Mouse (Mus musculus) megakaryocyte-erythroid progenitor cell, adult 5-6 weeks (primary cell): ENCODE data around the gene Sept5. TPM values are rescaled to one million over a fixed set of nuclear protein-coding genes. Genes with fewer than 3 reads are reported as not detected.
A peak's percentile ranks its signal among the peaks of the same experiment; 100 is the strongest.

Source experiments
- ATAC-seq: replicated peaks from 2 replicates; pipeline ENCODE4 v1.8.0; 2016; ENCODE audit warnings: mild to moderate bottlenecking, inconsistent platforms; ENCODE audit not compliant: severe bottlenecking, poor library complexity, low FRiP score, low TSS enrichment
- total RNA-seq, 2 experiments: library from RNA; stranded (forward) in 1 of 2; stranded (reverse) in 1 of 2; fragments of 200-1000, 215-1000 nt in 1 of 2; fragments of >200 nt in 1 of 2; fragmentation: Nextera tagmentation in 1 of 2; gene quantifications; 2 replicates each; pipeline ENCODE4 v1.2.3; 2014 to 2017

Gene Sept5
- total RNA-seq (2014; fragmentation: Nextera tagmentation) (0.64 TPM in 1 of 2 replicates, not detected in the other), total RNA-seq (2017) (0.09 TPM in 1 of 2 replicates, not detected in the other)

DNA sequence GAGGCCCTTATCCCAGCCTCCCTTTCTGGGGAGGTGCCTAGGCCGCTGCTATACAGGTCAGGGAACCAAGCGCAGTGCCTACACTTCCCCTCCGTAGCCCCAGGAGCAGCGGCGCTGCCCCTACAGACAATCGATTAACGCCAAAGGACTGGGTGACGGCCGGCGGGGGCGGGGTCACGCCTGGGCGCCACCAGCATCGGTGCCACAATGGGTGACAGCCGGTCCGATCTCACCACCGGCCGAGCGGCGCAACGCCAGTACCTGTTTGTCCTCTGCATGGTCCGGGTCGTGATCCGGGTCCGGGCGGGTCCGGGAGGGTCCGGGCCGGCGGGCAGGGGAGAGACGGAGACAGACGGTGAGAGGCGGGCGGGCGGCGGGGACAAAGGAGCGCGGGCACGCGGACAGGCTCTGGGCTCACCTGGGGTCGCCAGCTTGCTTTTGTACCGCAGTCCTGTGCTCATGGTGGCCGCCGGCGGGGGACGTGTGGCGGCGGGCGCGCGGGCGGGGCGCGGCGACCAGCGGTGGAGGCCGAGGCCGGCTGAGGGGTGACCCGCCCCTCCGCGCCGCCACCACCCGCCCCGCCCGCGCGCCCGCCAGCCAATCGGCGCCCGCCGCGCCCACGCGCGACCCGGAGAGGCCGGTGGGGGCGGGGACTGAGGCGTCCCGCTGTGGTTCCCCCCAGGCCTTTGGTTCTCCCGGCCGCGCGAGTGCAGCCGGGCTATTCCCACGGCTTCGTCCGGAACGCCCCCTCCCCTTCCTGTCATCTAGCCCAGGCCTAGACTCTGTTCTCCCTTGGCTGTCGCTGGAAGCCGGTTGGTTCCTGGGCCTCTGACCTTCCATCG is at the start of gene Sept5:
Sept5 (minus strand) TSS at position 565 of the 842 bp plus-strand sequence.
- 0 out of 2 replicates have a peak, but pooled peaks have one; percentile 7 for ATAC-seq

DNA sequence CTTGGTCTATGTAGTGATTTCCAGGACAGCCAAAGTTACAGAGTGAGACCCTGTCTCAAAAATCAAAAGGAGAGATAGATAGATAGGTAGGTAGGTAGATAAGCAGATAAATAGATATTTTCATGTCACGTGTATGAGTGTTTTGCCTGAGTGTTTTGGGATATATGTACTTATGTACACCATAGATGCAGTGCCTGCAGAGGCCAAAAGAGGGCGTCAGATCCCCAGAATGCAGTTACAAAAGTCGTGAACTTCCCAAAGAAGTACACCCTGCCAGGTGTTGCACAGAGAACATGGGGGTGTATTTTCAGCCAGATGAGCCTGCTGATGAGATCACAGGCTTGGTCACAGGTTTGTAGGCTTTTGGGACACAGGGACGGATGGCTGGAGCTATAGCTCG is 49.4 kb upstream of the Sept5 start:
- 0 out of 2 replicates have a peak, but pooled peaks have one; percentile 58 for ATAC-seq

DNA sequence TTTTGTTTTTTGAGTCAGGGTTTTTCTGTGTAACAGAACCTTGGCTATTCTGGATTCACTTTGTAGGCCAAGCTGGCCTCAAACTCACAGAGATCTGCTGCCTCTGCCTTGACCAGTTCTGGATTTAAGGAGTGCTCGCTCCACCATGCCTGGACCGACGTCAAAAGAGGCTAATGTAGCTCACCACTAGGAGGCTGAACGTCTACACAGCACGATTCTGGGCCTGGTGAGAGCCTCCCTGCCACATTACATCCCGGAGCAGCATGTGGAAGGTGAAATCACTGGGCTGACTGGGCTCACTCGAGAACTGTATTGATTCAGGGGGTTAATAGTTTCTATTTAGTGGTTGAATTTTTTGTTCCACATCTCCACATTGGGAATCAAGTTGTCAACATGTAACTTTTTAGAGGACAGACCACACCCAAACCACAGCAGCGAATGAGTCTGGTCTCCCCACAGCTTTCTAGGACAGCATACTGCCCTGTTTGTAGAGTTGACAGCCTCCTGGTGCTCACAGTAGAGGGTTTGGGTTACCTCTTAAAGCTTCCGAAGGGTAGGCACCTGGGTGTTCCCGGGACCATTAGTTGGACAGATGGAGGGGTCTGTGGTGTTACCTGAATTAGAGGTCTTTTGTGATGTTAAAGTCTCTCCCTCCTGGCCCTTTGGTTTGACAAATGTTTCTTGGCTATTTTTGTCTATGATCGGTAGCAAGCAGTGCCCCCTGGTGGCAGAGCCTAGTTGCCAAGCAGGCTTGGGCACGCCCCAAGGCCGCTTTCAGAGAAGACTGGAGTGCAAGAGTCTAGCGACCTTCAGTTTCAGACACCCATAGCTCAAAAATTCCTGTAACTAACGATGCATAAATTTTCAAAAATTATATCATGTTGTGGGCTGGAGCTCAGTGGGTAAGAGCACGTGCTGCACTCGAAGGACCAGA is 48.3 kb upstream of the Sept5 start:
- ATAC-seq: peak; percentile 82

DNA sequence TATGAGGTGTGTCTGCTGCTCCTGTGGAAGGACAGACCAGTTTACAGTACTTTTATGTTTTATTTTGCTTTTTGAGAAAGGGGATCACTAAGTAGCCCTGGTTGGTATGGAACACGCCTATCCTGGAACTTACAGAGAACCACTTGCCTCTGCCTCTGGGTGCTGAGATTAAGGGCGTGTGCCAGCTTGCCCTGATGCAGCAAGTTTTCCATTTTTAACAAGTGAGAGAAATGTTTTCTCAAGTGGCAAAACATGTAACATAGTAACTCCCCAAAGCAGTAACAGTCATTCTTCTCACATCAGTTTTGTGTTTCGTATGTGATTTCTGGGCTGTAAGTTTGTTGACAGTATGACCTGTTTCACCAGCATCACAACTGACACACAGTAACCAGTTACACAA is 43.3 kb upstream of the Sept5 start:
- no peak for ATAC-seq

DNA sequence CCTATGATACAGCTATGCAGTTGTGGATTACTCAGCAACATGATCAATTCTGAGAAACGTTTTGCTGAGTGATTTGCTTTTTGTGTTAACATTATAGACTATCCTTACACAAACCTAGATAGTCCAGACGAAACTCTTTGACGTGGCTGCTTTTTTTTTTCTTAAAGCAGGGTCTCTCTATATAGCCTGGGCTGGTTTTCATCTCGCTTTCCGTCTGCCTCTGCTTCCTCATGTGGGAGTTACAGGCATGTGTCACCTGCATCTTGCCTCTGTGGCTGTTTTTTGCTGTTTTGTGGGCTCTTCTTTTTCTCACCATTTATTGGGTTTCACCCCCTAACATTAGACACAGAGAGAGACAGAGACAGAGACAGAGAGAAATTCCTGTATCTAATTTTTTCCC is 42.3 kb upstream of the Sept5 start:
- ATAC-seq: no peak

DNA sequence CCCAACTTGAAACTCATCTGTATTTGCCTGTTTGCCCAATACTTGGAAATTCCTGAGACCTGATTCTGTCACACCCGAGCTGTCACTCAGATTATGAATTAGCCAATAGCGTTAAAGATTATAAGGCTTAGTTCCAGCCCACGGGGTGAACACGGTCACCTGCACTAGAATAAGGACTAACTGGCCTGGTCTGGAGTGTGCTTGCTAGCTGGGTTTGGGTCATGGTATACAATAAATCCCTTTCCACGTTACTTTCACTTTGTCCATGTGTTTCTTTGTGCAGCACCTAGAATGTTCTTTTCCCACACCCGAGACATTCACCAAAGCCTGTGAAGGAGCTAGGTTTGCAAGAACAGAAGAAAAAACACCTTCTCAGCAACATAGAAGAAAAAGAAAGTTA is 40.2 kb upstream of the Sept5 start:
- no peak for ATAC-seq

DNA sequence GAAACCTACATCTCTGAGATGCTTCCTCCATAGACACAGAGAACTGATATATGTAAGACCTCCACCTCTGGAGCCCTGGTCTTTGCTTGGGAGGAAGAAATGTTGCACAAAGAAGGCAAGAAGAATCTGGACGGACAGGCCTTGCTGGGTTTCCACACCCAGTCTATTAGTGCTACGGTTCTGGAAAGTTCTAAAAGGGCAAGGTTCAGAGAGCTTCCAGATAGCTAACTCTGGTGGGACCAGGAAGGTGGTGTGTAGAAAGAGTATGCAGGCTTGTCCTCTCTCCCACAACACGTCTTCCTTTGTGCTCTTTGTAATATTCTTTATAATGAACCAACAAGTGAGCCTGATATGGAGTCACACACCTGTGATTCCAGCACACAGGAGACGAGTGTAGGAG is 28.8 kb upstream of the Sept5 start:
- no peak for ATAC-seq

DNA sequence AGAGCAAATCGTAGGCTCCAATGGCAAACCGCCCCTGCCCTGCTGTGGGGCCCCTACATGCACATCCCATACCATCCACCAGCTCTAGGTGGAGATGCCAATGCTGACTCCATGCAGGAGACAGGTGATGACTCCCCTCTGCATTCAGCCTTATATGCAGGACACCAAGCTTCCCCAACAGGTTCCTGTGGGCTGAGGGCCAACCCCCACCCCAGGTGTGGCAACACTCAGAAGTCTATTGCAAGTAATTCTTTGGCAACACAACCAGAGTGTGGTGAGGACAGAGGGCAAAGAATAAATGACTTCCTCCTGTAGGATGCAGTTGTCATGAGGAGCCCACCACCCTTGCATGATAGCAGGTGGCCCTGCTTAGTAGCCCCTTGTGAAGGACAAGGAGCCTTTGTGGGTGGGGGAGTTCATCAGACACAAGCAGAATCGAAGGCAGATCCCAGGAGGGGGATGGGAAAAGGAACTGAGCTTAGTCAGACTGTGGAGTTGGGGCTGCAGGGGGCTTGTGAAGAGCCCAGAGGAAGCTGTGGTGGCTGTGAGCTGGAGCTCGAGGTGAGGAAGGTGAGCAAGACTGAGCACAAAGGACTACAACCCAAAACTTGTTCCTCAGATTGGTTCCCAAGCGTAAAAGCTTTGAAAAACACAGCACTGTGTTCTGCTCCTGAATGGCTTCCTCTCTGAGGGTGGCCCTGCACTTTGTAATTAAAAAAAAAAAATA is 25.8 kb upstream of the Sept5 start:
- no peak for ATAC-seq

DNA sequence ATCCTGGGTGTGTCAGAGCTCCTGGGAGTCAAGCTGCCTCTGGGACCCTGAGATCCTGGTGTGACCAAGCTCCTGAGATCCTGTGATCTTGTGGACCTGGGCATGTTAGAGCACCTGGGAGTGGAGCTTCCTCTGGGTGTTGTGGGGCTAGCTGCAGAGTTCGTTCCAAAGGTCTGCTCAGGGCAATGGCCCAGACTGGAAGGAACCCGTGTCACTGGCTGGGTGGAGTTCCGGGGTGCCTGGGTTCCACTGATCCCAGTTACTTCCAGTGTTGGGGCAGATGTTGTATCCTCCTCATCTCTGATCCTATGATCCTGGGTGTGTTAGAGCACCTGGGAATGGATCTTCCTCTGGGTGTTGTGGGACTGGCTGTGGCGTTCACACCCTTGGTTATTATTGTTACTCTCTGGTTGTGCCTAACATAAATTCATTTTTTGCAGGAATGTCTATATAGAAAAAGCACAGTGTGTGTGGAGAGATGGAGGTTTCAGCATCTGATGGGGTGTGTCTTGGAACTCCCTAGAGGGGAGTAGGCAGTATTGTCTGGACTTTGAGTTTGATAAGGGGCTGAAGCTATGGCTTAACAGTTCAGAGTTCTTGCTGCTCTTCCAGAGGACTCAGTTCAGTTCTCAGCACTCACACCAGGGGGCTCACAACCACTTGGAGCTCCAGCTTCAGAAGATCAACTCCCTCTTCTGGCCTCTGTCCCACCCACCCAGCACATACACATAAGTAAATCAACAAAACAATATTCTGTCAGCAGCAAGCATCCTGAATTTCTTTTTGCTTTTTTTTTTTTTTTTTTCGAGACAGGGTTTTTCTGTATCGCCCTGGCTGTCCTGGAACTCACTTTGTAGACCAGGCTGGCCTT is 23.8 kb upstream of the Sept5 start:
- ATAC-seq: no peak

DNA sequence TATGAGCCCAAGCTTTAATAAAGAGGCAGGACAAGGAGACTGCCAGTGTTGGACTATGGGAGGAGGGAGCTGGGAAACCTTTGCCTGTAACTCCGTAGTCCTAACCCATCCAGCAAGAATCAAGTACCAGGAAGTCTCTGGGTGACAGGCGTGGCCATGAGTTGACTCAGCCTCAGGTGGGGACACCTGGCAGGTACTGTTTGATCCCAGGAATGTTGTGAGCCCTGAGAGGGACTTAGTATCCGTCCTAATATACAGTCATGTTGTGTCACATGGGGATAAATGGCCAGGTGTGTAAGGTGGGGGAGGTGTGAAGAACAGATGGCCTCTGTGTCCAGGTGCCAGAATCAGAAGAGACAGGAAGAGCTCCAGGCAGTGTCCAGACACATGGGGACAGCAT is 19.4 kb upstream of the Sept5 start:
- no peak for ATAC-seq

DNA sequence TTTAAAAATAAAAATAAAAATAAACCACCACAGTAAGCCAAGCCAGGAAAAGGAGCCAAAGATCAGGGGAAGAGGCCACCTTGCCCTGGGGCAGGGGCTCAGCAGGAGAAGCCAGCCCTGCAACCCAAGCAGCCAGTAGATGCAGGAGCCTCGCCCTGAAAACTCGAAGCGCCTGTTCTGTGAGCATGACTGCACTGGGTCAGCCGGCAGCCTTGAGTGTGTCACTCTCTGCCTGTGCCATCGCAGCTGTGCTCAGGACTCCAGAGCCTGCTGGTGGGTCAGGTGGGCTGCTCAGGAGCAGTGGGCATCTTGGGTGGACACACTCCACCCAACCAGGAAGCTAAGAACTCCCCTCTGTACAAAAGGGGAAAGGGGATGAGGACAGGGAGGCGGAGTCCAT is 15.6 kb upstream of the Sept5 start:
- no peak for ATAC-seq

DNA sequence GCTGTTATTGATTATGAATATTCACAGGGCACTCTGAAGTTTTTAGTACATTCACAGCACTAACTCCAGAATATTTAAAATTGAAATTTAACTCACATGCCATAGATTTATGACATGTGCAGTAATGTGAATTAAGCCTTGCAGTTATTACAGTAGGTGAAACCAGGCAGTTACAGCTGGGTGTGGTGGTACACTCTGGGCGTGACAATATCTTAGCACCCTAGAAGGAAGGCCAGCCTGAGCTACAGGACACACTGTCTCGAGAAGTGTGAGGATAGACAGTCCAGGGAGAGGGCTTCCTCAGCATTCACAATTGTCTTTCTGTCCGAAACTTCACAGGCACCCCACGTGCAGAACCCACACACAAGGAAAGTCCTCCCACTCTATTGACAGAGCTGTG is 14.7 kb upstream of the Sept5 start:
- no peak for ATAC-seq

DNA sequence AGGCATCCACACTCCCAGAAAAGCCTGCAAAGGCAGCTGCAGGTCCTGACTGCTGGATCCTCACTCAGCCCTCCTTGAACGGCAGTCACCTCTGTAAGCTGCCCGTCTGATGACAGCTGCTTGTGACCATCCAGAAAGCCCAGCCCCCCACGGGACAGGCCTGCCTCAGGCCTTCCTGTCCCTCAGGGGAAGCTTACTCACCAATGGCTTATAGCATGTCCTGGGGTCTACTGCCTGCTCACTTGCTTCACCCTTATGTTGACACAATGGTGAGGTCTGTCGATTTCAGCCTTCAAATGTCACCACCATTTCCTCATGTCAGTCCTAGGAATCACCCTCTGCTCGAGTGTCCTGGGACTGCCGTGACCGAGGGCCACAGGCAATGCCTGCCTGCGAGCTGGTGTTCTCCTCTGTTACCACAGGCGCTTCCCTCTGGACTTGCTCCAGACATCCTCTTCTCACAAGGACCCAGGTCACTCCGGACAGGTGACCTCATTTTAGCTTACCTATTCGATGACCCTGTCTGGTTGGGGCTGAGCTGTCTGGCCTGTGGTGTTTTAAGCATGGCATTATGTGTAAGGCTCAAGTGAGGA is 13.7 kb upstream of the Sept5 start:
- ATAC-seq: no peak

DNA sequence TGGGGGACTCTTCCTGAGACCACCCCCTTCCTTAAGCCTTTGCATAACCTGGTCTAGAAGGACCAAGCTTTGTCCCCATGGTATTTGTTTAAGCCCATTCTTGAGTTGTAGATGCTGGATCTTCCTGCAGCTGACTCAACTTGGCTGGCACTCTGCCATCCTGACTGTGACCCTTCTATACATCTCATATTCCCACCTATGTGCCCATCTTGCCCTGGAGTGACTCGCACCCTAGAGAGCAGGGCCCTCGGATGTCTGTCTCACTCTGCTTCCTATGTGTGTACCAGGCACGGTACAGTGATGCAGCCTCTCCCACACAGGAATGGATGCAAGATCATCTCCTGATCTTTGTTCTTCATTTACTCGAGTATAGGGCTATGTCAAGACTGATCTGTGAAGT is 13.1 kb upstream of the Sept5 start:
- ATAC-seq: no peak

DNA sequence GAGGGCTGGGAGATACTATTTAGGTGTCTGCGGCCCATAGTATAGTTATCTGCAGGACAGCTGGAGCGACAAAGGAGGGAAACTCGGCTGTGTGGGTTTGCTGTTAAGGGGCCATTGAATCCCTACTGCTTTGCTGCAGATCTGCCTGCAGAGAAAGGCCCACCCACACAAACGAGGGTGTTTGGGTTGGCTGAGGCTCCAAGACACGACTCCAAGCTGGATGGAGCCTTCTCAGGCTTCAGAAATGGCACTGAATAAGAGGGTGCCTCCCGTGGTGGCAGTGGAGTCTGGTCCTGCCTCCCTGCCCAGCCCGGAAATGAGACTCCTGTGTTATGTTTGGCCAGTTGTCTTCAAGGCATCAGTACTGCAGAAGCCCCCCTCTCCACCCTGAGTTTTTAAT is 12.5 kb upstream of the Sept5 start:
- no peak for ATAC-seq

DNA sequence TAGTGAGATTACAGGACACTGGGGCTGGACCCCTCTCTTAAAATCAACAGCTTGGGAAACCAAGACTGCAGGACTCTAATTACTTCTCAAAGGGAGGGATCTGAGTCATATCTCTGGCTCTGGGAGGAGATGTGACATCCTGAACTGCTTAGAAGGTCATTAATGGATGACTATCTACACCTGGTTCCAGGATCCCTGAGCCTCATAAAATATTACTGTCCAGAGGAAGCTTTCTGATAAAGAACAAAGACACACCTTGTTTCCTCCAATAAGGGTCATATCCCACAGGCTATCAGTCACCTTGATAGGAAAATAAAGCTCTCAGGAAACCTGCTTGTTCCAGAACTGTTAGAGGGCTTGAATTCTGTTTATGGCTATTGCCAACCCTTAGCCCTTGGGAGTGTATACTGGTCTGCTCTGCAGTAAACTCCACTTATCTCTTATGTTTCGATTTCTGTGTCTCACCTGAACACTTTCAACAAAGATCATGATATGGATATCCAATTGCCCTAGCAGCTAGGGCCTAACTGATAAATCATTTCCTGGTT is 9.7 kb upstream of the Sept5 start:
- no peak for ATAC-seq

DNA sequence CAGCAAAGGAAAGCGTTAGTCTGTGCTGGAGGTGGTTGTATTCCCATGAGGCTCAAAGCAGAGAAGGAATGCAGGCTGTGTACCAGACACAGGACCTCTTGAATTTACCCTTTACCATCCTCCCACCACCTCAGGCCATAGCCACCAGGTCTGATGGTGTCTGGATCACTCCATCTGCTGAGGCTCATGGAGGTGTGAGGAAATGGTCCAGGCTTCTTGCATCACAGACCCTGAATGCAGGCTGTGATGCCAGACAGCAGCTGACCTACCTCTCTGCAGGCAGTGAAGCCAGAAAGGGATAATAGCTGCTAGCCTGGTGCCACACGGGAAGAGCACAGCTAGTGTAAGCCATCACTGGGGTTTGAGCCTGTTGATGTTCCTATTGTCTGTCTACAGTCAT is 8.6 kb upstream of the Sept5 start:
- no peak for ATAC-seq

DNA sequence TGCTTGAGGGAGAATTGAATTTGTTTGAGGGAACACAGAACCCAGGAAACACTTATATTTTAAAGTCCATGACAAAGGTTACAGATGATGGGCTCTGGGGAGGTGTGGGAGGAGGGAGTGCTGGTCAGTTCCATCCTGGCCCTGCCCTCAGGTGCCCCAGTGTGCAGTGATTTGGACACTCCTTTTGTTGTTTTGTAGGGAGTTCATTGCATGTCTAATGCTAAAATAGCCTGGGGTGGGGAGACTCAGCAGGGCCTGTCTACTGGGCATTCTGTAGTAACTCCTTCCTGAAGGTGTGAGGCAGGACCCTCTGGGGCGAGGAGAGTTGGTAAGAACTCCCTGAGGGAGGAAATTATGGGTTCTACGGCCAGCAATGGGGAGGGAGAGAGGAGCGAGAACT is 7.0 kb upstream of the Sept5 start:
- ATAC-seq: no peak
